Mouse (Mus musculus) stomach, postnatal 0 days (tissue): Measurements from ENCODE around the gene Slc35b4.

Source experiments
- CTCF ChIP-seq: IDR thresholded peaks from 2 replicates; pipeline ENCODE4 v1.5.1; 2016; ENCODE audit warnings: antibody characterized with exemption, low read depth, mild to moderate bottlenecking, moderate library complexity
- EP300 ChIP-seq: optimal IDR thresholded peaks from 2 replicates; pipeline ENCODE3; 2016; ENCODE audit warnings: antibody characterized with exemption

DNA sequence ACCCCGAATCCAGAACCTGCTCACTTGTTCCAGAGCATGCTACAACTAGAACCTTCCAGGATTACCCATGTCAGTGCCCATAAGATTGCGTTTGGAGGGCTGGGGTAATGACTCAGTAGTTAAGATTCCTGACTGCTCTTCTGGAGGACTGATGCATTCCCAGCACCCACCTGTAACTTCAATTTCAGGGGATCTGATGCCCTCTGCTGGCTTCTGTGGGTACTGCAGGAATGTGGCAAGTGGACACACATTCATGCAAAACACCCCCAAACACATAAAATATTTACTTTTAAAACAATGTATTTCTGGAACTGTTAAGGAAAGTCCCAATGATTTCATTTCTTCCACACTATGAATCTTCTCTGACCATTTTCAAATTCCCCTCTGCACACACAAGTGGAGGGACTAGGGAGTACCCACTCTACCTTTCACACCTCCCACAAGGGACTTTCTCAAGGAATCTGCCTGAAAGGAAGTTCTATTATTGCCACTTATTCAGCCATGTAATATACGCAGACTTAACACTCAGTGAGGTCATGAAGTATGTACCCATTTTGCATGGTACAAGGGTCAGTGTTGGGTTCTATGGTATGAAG is 48.2 kb upstream of the Slc35b4 start:
- TF ChIP-seq EP300 (no peak), CTCF (peak; percentile 33; the same call in 1 of the 2 replicates)
